Mouse (Mus musculus) cerebellum, adult 2 months (tissue): Measurements from ENCODE around the gene Ube2s. TPM values are rescaled to one million over a fixed set of nuclear protein-coding genes. Genes with fewer than 3 reads are reported as not detected.
"Not testable (repeated sequence)": the region's sequence is repeated elsewhere in the genome, so short reads cannot be mapped to it uniquely, and the experiment has no call there.

Experiments
- DNase-seq, 2 experiments: peaks; one replicate each; pipeline ENCODE4 v3.0.0; 2021
- H3K27ac ChIP-seq: fragments of 200-500 bp; 2 replicates; pipeline ENCODE4 v1.5.1; 2012; ENCODE audit warnings: low read length, control low read depth, inconsistent platforms; ENCODE audit not compliant: insufficient read depth
- H3K27me3 ChIP-seq: fragments of 200-500 bp; 2 replicates; pipeline ENCODE4 v1.6.1; 2012; ENCODE audit warnings: inconsistent platforms, mild to moderate bottlenecking, low read length, moderate library complexity; ENCODE audit not compliant: control insufficient read depth, insufficient read depth
- H3K4me1 ChIP-seq: fragments of 200-500 bp; 2 replicates; pipeline ENCODE4 v1.6.1; 2011; ENCODE audit warnings: low read length; ENCODE audit not compliant: control insufficient read depth, insufficient read depth
- H3K4me3 ChIP-seq: fragments of 200-500 bp; replicated peaks from 2 replicates; pipeline ENCODE3; 2011; ENCODE audit warnings: mild to moderate bottlenecking, low read depth, low read length, control low read depth; ENCODE audit not compliant: insufficient read depth
- CTCF ChIP-seq: fragments of 200-500 bp; IDR thresholded peaks from 2 replicates; pipeline ENCODE4 v1.5.1; 2011; ENCODE audit warnings: low read depth, mild to moderate bottlenecking, control low read depth, low read length, moderate library complexity, borderline replicate concordance; ENCODE audit not compliant: insufficient read depth
- POLR2A ChIP-seq: fragments of 200-500 bp; IDR thresholded peaks from 2 replicates; pipeline ENCODE4 v1.6.1; 2011; ENCODE audit warnings: low read length, control low read depth, borderline replicate concordance; ENCODE audit not compliant: insufficient read depth
- WGBS: fragments of 180-500 bp; shearing (Covaris S2); methylation state at CpG from one replicate; pipeline ENCODE4 v1.1.7; 2018; 5-methylcytosine and 5-hydroxymethylcytosine counted together
- polyA plus RNA-seq: library from polyadenylated mRNA; depleted of rRNA; stranded (reverse); fragments of >200 nt; gene quantifications from 2 replicates; pipeline ENCODE4 v1.2.3, GENCODE M21; 2012

Gene Ube2s
- polyA plus RNA-seq, 1 experiment: 211 TPM

DNA sequence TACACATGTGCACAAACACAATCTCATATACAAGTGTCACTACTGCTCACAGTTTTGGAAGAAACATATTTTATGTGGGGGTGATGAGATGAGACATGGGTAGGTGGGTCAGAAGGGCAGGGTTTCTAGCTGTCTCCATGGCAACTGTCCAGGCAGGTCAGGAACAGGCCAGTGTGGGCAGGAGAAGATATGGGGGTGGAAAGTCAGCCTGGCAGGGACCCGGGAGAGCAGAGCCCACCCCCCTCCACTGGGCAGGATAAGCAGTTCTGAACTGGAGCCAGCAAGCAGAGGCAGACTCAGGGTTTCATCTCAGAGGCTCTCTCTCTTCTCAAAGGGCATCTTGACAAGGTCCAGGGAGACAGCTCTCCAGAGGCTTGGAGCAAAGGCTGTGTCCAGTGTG lies 25.2 kb upstream of the Ube2s start:
- TF ChIP-seq POLR2A: no peak
- no peak for TF ChIP-seq CTCF
- WGBS: 10% methylated on average over 1 of the region's 1 CpGs
- peak in 1 of 2 experiments; percentile 21 for DNase-seq
- H3K27me3 ChIP-seq: no peaks in the 10 kb centered on the region
- H3K27ac ChIP-seq: no peak overlapping the region
- no peaks in the 10 kb centered on the region for H3K4me1 ChIP-seq
- H3K4me3 ChIP-seq: no peak overlapping the region

DNA sequence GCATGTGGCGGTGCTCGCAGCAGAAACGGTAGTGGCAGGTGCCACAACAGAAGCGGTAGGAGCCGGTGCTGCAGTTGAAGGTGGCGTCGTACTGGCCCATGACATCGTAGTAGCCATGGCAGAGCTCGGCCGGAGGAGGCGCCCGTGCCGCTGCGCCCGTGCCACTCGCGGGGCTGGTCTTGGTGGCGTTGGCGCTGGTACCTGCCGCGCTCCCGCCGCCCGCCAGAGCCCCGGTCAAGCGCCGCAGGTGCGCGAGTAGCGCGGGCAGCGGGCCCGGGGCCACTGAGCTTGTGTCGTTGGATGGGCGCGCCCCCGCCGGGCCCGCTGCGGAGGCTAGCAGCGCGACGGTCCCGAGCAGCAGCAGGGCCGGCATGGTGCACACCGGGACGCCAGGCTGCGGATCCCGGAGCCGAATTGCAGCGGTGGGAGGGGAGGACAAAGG lies 24.0 kb upstream of the Ube2s start:
- under 1% methylated on average over 50 of the region's 51 CpGs for WGBS
- Histone ChIP-seq H3K27me3 (no peaks in the 10 kb centered on the region), H3K4me1 (no peaks in the 10 kb centered on the region), H3K27ac (peak overlapping the region; percentile 15; the same call in 1 of the 2 replicates), H3K4me3 (peak overlapping the region; percentile 65)
- peak; percentile 87 to 88 for DNase-seq
- TF ChIP-seq CTCF: peak; percentile 62
- no peak for TF ChIP-seq POLR2A

DNA sequence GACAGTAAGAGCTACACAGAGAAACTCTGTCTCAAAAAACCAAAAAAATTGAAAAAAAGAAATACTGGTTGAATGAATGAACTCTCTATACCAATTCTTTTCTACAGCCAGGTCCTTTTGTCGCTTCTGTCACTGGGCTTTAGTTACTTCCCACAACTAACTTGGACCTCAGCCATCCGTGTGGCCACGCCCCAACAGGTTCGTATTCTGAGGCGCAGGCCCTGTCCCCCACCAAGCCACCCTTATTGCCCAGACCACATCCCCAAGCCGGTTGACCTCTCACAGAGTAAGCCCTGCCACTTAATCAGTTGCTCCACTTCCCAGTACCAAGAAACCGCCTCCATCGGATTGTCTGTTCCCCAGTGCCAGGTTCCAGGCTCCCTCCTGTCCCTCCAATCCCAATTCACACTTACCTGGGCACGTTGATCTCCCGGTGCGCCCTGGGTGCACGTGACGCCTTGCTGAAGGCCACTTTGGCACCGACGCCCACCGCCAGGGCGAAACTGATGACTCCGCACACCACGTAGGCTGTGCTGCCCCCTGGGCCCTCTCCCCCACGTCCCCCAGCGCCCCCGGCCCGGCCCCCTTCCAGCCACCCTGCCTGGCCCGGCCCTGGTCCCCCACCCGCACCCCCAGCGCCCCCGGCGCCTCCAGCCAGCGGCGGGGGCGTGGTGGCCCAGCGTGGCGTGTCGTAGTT lies 23.4 kb upstream of the Ube2s start:
- 4% methylated on average over 33 of the region's 34 CpGs for WGBS
- Histone ChIP-seq H3K4me3 (peak overlapping the region; percentile 65), H3K27me3 (no peaks in the 10 kb centered on the region), H3K4me1 (no peaks in the 10 kb centered on the region), H3K27ac (no peak overlapping the region)
- DNase-seq: no peak
- TF ChIP-seq POLR2A (no peak), CTCF (no peak)

DNA sequence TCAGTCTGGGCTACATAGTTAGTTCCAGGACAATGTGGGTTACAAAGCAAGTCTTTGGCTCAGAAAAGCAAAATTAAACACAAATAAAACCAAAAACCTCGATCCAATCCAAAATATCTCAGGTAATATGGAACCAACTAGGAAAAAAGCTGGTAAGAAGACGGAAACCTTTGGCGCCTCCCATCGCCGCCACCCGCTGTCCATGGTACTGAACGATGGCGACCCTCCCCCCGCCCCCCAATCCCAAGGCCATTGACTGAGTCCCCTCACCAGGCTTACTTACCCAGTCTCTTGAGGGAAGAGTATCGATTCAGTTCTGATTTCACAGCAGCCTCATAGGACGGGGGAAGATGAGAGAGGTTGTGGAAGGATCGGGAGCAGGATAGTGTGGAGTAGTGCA lies 18.1 kb upstream of the Ube2s start:
- Histone ChIP-seq H3K4me1 (no peaks in the 10 kb centered on the region), H3K4me3 (no peak overlapping the region), H3K27ac (no peak overlapping the region), H3K27me3 (no peaks in the 10 kb centered on the region)
- TF ChIP-seq POLR2A (no peak), CTCF (no peak)
- WGBS: 15% methylated on average over 12 of the region's 12 CpGs
- no peak for DNase-seq

DNA sequence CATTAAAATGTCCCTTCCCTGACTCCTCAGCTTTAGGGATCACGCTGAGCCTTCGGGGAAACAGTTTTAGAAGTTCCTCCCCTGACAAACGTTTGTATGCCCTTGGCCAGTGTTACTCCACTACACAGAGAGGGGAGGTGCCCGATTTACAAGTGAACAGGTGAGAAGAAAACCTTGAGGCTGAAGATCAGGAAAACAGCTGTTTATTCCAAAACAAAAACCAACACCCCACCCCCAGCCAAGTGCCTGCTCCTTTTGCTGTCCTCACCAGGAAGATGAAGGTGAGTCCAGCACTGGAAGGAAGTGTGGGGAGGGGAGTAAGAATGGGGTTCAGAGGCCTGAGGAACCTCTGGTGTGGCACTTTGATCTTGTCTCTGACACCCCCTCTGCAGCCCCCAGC lies 13.0 kb upstream of the Ube2s start:
- Histone ChIP-seq H3K4me1 (no peaks in the 10 kb centered on the region), H3K4me3 (no peak overlapping the region), H3K27ac (no peak overlapping the region), H3K27me3 (no peaks in the 10 kb centered on the region)
- DNase-seq: no peak
- WGBS: 68% methylated on average over 4 of the region's 4 CpGs
- TF ChIP-seq POLR2A: no peak
- no peak for TF ChIP-seq CTCF

DNA sequence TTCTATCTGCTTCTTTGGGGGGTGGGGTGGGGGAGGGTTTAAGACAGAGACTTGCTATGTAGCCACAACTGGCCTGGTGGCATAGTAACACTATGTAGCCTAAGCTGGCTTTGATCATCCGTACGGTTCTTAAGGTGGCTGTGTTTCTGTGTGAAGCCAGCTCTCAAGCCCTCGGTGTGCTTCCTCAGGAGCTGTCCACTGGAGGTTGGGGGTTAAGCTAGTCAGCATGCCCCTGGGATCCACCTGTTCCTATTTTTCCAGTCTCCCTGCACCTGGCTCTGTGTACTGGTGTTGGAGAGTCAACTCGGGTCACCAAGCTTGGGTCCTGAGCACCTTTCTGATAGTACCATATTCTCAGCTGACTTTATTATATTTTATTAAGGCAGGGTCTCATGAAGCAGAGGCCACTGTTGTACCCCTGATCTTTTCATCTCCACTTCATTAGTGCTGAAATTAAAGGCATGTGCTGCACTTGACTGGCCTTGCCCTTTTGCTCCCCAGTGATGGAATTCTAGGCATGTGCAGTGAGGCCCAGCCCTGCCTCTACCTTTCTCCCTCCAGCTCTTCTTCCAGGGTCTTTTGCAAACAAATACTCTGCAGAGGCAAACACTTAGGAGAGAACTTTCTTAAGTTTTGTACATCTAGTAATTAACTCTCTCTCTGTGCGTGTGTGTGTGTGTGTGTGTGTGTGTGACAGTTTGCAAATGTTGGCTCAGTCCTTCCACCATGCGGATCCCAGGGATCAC lies 9.9 kb upstream of the Ube2s start:
- H3K27ac ChIP-seq: no peak overlapping the region
- no peak for DNase-seq
- WGBS: 75% methylated on average over 6 of the region's 6 CpGs
- TF ChIP-seq POLR2A (no peak), CTCF (no peak)
- no peak overlapping the region for H3K4me3 ChIP-seq
- no peaks in the 10 kb centered on the region for H3K27me3 ChIP-seq
- no peaks in the 10 kb centered on the region for H3K4me1 ChIP-seq

DNA sequence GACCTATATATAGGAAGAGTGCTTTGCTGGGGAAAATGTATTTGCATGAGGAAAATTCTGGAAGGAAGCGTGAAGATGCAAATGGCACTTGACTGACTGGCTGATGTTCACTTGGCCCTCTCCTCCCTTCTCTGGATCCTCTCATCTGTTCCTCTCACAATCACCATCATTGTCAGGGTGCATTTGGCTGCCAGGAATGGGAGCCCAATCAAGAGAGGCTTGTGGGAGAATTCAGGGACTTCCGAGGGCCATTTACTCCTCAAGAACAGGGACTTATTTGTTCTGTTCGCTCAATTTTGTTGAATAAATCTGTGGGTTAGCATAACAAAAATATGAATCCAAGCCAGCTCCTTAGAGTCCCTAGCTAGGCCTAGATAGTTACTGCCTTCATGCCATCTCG lies 9.3 kb upstream of the Ube2s start:
- 63% methylated on average over 4 of the region's 4 CpGs for WGBS
- TF ChIP-seq POLR2A: no peak
- TF ChIP-seq CTCF: no peak
- no peaks in the 10 kb centered on the region for H3K4me1 ChIP-seq
- peak in 1 of 2 experiments; percentile 34 for DNase-seq
- no peak overlapping the region for H3K4me3 ChIP-seq
- H3K27me3 ChIP-seq: no peaks in the 10 kb centered on the region
- H3K27ac ChIP-seq: no peak overlapping the region

DNA sequence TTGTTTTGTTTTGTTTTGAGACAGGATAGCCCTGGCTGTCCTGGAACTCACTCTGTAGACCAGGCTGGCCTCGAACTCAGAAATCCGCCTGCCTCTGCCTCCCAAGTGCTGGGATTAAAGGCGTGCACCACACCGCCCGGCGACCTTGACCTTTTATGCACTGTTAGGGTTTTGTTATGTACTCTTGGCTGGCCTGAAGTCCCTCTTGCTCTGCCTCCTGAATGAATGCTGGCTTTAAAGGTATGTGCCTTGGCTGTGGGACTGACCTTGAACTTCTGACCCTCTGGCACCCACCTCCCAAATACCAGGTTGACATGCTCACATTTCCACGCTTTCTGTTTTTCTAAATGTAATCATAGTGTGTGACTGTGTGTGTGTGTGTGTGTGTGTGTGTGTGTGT lies 8.5 kb upstream of the Ube2s start:
- not testable (repeated sequence) for H3K4me1 ChIP-seq, H3K27me3 ChIP-seq, H3K4me3 ChIP-seq, DNase-seq, H3K27ac ChIP-seq
- 89% methylated on average over 7 of the region's 7 CpGs for WGBS
